10 mouse cellular contexts compared by ENCODE assay signal in genomic region chr2:33639301-33640170, GRCm38 (mm10). TPM values are rescaled to one million over a fixed set of nuclear protein-coding genes. Genes with fewer than 3 reads are reported as not detected.
DNase-seq lines count a peak whose midpoint lies in the region; ATAC-seq and TF ChIP-seq lines count a peak whose summit lies in the region.
"Had no signal": no experiment of that assay in that cellular context is flagged by ENCODE, and none has a peak within 500 bp of the region (broad histone marks: within the 10 kb centered on the region; RNA-seq: fewer than 3 reads in every experiment).

No protein-coding gene starts in this region.

- peak overlapping the region; percentile 67 for H3K4me3 ChIP-seq in heart, embryonic 10.5 days
- H3K4me3 ChIP-seq in forebrain, embryonic 11.5 days (ENCODE audit: low read depth, low read length) = peak overlapping the region; percentile 43
- peak overlapping the region; percentile 25; the same call in 1 of the 2 replicates for H3K4me3 ChIP-seq in intestine, postnatal 0 days (ENCODE audit: low read depth, low read length)
- peak overlapping the region; percentile 55 for H3K4me3 ChIP-seq in midbrain, embryonic 10.5 days

- H3K9me3 ChIP-seq in heart, embryonic 10.5 days = no peaks in the 10 kb centered on the region
- no peaks in the 10 kb centered on the region for H3K9me3 ChIP-seq in forebrain, embryonic 11.5 days (ENCODE audit: control insufficient read depth, low read length)
- no peaks in the 10 kb centered on the region for H3K9me3 ChIP-seq in intestine, postnatal 0 days (ENCODE audit: control insufficient read depth)
- H3K9me3 ChIP-seq in midbrain, embryonic 10.5 days (replicated peaks) = no peaks in the 10 kb centered on the region

- H3K9ac ChIP-seq in forebrain, embryonic 11.5 days (ENCODE audit: low read length) = peak overlapping the region; percentile 10; the same call in 1 of the 2 replicates
- H3K9ac ChIP-seq in intestine, postnatal 0 days (ENCODE audit: low read depth, low read length) = no peak overlapping the region

- H3K36me3 ChIP-seq in heart, embryonic 10.5 days = no peaks in the 10 kb centered on the region
- no peaks in the 10 kb centered on the region for H3K36me3 ChIP-seq in forebrain, embryonic 11.5 days (ENCODE audit: control insufficient read depth, insufficient read depth, low read length)
- no peaks in the 10 kb centered on the region for H3K36me3 ChIP-seq in intestine, postnatal 0 days (ENCODE audit: control insufficient read depth, insufficient read depth)
- H3K36me3 ChIP-seq in midbrain, embryonic 10.5 days = peaks cover 3% of the 10 kb centered on the region; the same call in 1 of the 2 replicates
- H3K36me3 ChIP-seq: G1E had no signal

- under 1% methylated on average over 71 of the region's 71 CpGs for WGBS in heart, embryonic 10.5 days
- 1% methylated on average over 71 of the region's 71 CpGs for WGBS in forebrain, embryonic 11.5 days
- 1% methylated on average over 71 of the region's 71 CpGs for WGBS in intestine, postnatal 0 days
- WGBS in midbrain, embryonic 10.5 days = under 1% methylated on average over 71 of the region's 71 CpGs

- H3K27ac ChIP-seq in heart, embryonic 10.5 days = peak overlapping the region; percentile 25; the same call in 1 of the 2 replicates
- no peak overlapping the region for H3K27ac ChIP-seq in forebrain, embryonic 11.5 days (ENCODE audit: low read depth, low read length)
- H3K27ac ChIP-seq in intestine, postnatal 0 days (ENCODE audit: low read depth, low read length) = no peak overlapping the region
- peak overlapping the region; percentile 82 for H3K27ac ChIP-seq in midbrain, embryonic 10.5 days (replicated peaks)

- DNase-seq in heart, embryonic 10.5 days (ENCODE audit: low spot score) = no peak
- DNase-seq in heart, postnatal 36 days = no peak
- peak; percentile 78 for DNase-seq in forebrain, embryonic 11.5 days (ENCODE audit: low spot score)
- DNase-seq in midbrain, embryonic 10.5 days (ENCODE audit: low spot score) = peak; percentile 76
- peak; percentile 59 to 70 for DNase-seq in thymus, postnatal 36 days
- no peak for DNase-seq in layer of hippocampus, adult 9-10 months (ENCODE audit: low spot score)
- DNase-seq in layer of hippocampus, adult 18-20 months (ENCODE audit: low spot score in 2 of 2) = no peak

- peaks cover 46% of the 10 kb centered on the region for H3K4me1 ChIP-seq in heart, embryonic 10.5 days
- peaks cover 25% of the 10 kb centered on the region for H3K4me1 ChIP-seq in forebrain, embryonic 11.5 days (replicated peaks; ENCODE audit: control insufficient read depth, insufficient read depth, low read length)
- 0 out of 2 replicates have a peak, but pooled peaks cover 4% of the 10 kb centered on the region for H3K4me1 ChIP-seq in intestine, postnatal 0 days (replicated peaks; ENCODE audit: control insufficient read depth, insufficient read depth, low read length)
- H3K4me1 ChIP-seq in midbrain, embryonic 10.5 days = peaks cover 89% of the 10 kb centered on the region

- intact Hi-C loops in heart, postnatal 36 days (cut with DNase I) = no loop called here

- ATAC-seq in forebrain, embryonic 11.5 days (replicated peaks; ENCODE audit: low FRiP score) = no peak; the same call in 1 of the 2 replicates
- 0 out of 2 replicates have a peak, but pooled peaks have one; percentile 26 for ATAC-seq in intestine, postnatal 0 days

- TF ChIP-seq CTCF in intestine, postnatal 0 days (IDR thresholded peaks at IDR 0.05; ENCODE audit: low read depth) = no peak

- peaks cover 100% of the 10 kb centered on the region for H3K27me3 ChIP-seq in heart, embryonic 10.5 days (ENCODE audit: insufficient read depth, poor library complexity, severe bottlenecking)
- H3K27me3 ChIP-seq in forebrain, embryonic 11.5 days (ENCODE audit: control insufficient read depth, insufficient read depth, low read length) = peaks cover 97% of the 10 kb centered on the region
- H3K27me3 ChIP-seq in intestine, postnatal 0 days (replicated peaks; ENCODE audit: control insufficient read depth, insufficient read depth, low read length) = peaks cover 100% of the 10 kb centered on the region
- H3K27me3 ChIP-seq in midbrain, embryonic 10.5 days (ENCODE audit: low read depth, poor library complexity, severe bottlenecking) = peaks cover 100% of the 10 kb centered on the region

- H3K4me2 ChIP-seq in forebrain, embryonic 11.5 days (ENCODE audit: low read depth, low read length, severe bottlenecking) = peak overlapping the region; percentile 39
- H3K4me2 ChIP-seq in intestine, postnatal 0 days (replicated peaks; ENCODE audit: low read depth) = peak overlapping the region; percentile 46

RNA-seq across cellular contexts. Expression of gene Lmx1b, which starts 0.8 kb away (rescaled TPM):
- polyA plus RNA-seq in heart, embryonic 10.5 days (2016; fragmentation: Nextera tagmentation; extraction: Ambion mirVana) = 0.11 and 0.83 TPM in 2 replicates
- under 1 TPM; 0.05 to 0.08 TPM for total RNA-seq in heart, postnatal 36 days (2021)
- polyA plus RNA-seq in forebrain, embryonic 11.5 days (2014; fragmentation: Nextera tagmentation; extraction: Ambion mirVana) = 1.0 and 1.6 TPM in 2 replicates
- polyA plus RNA-seq in intestine, postnatal 0 days (2015; fragmentation: Nextera tagmentation; extraction: Ambion mirVana) = not detected in 2 replicates
- polyA plus RNA-seq in midbrain, embryonic 10.5 days (2016; fragmentation: Nextera tagmentation; extraction: Ambion mirVana) = 2.7 and 3.1 TPM in 2 replicates
- under 1 TPM; 0.30 to 0.53 TPM for total RNA-seq in layer of hippocampus, adult 18-20 months (2021)
- polyA plus RNA-seq: G1E; gonadal fat pad, adult 2 months had no signal

Comparison
In these comparisons a context has a peak if more than half of its experiments do, and no peak if none do; other contexts are left out.
1. DNase-seq: peak in forebrain, embryonic 11.5 days (single experiment), midbrain, embryonic 10.5 days (single experiment) and thymus, postnatal 36 days (2 of 2); none in heart, embryonic 10.5 days (single experiment), heart, postnatal 36 days (0 of 2), layer of hippocampus, adult 9-10 months (single experiment) and layer of hippocampus, adult 18-20 months (0 of 2).
2. H3K27ac ChIP-seq: peak in heart, embryonic 10.5 days (single experiment) and midbrain, embryonic 10.5 days (single experiment); none in forebrain, embryonic 11.5 days (single experiment) and intestine, postnatal 0 days (single experiment).
3. Peak in every context shown above with its lines, with median percentiles within 50 percentile points of each other: H3K4me3 ChIP-seq.